Mouse (Mus musculus): ENCODE measurements around the gene Slc52a3. TPM values are rescaled to one million over a fixed set of nuclear protein-coding genes. Genes with fewer than 3 reads are reported as not detected.
A peak's percentile ranks its signal among the peaks of the same experiment; 100 is the strongest.
"Not testable (repeated sequence)": the region's sequence is repeated elsewhere in the genome, so short reads cannot be mapped to it uniquely, and the experiment has no call there.

Gene Slc52a3
- total RNA-seq, 1 experiment from 2014 or later, result 3.0 TPM

DNA sequence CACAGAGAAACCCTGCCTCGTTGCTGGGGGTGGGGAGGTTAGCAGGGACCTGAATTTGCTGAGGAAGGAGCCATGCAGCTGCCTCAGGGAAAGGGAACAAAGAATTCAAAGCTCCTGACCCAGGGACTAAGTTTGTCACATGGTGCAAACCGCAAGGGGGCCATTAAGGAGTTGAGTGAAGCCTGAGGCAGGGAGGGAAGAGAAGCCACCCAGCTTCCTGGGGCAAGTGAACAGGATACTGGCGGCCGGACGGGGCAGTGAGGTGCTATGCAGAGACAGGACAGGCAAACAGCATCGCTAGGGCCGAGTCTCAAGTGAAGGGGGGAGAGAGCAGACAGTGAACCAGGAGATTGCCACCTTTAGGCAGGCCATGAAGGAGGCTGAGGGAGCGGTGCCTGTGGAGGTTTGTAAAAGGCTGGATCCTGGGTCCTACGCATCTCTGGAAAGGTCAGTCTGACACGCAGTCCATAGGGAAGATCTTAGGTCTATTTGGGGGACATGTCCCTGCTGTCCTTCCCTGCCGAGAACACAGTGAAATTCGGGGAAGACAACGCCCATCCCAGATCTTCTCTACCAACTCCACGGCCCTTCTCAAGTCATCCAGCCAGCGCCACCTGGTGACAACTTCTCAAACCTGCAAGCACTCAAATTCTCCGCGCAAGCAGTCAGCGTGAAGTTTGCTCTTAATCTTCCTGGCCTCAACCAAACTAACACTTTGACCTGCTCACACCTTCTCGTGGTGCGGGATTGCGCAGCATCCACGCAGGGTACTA is 1.8 kb upstream of the Slc52a3 start:
- peak; percentile 67 for ATAC-seq (replicated peaks; ENCODE audit: insufficient number of reproducible peaks, low FRiP score, low TSS enrichment, poor library complexity, severe bottlenecking)

DNA sequence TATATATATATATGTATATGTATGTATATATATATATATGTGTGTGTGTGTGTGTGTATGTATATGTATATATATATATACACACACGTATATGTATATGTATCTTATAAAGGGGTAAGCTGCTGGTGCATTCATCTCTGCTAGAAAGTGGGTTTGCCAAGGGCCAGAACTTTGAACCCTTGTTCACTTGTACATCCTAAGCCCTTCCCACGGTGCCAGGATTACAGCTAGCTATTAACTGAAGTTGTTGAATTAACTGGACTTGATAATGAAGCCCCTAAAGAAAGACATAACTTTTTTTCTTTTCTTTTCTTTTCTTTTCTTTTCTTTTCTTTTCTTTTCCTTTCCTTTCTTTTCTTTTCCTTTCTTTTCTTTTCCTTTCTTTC is 872 bp downstream of the Slc52a3 start:
- not testable (repeated sequence) for ATAC-seq (replicated peaks; ENCODE audit: insufficient number of reproducible peaks, low FRiP score, low TSS enrichment, poor library complexity, severe bottlenecking)

DNA sequence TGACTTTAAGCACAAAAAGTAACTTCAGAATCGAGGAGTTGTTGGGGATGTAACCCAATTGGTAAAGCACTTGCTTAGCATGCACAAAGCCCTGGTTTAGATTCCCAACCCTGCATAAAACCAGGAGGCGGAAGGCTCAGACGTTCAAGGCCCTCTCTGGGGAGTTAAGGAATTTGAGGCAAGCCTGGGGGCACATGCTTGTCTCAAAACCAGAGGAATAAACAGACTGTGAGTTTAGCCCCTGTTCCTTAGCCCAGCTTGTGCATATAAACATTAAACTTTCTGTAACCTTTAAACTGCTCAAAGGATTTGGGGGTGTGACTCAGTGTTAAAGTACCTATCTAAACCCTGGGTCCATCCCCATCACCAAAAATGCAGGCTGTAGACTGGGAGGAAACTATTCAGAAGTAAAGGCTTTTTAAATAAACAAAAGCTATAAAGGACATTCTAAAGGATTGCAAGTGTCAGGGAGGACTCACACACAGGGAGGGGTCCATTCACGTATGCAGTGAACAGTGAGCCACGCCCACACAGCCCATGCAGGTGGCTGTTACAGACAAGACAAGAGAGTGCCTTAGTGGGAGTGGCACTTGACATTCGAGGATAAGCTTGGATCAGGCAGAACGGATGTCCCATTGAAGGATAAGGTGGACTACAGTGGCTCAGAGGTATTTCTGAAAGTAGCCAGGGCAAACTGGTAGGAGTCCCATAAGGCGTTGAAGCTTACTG is 1.6 kb downstream of the Slc52a3 start:
- ATAC-seq (replicated peaks; ENCODE audit: insufficient number of reproducible peaks, low FRiP score, low TSS enrichment, poor library complexity, severe bottlenecking), result no peak

DNA sequence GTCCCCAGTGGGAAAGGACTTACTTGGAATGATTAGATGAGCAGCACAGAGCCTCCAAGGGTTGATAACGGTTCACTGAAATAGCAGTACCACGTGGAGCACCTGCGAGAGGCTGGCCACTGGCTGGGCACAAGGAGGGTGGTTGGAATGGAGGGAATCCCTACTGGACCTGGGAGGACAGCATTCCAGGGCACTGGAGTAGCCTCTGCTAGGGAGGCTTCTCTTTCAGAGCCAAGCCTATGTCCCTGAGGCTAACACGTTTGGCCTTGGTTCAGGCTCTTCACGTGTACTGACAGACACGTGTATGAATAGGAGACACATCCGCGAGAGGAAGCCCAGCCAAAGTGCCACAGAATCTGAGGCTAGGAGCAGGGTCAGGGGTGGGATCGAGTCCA is 2.2 kb downstream of the Slc52a3 start:
- no peak for ATAC-seq (replicated peaks; ENCODE audit: insufficient number of reproducible peaks, low FRiP score, low TSS enrichment, poor library complexity, severe bottlenecking)

DNA sequence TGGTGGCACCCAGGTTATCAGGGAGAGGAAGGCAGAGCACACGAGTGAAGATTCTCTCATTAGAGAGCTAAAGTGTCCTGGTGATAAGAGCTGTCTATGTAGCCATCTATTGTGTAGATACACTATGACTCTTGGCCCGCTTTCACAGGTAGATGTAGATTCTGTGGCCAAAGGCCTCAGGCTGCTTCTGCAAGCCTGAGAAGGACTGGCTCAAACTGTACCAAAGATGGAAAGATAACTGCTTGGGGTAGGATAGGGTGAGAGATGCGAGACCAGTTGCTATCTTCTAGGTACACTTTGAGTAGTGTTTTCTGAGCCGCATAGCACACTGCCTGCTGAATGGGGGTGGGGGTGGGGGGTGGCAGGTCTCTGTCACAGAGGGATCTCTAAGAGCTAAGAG is 2.6 kb downstream of the Slc52a3 start:
- no peak for ATAC-seq (replicated peaks; ENCODE audit: insufficient number of reproducible peaks, low FRiP score, low TSS enrichment, poor library complexity, severe bottlenecking)

DNA sequence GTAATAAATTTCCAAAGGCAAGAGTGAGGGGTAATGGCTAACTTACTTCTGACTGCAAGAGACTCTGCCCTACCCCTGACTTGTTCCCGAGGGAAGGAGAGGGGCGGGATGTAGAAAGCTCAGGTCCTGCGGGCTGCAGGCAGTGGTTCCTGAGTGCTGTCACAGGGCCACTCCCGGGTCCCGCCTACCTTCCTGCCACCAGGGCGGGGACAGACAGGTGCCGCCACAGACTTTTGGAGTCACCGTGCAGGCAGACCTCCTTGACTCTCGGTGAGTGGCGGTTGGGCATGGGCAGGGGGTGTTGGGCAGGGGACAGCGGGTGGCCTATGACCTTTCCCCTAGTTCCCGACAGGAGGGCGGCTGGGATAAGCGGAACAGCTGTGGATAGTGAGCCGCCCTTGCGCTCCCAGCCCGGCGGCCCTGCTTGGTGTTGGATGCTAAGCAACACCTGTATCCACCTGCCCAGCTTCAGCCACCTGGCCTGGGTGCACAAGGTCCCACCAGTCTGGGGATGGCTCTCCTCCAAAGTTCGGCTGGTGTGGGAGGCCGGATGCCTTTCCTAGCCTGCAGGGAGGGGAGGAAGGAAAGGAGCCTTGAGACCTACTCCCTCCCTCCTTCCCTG is 3.5 kb downstream of the Slc52a3 start:
- ATAC-seq (replicated peaks; ENCODE audit: insufficient number of reproducible peaks, low FRiP score, low TSS enrichment, poor library complexity, severe bottlenecking), result no peak

DNA sequence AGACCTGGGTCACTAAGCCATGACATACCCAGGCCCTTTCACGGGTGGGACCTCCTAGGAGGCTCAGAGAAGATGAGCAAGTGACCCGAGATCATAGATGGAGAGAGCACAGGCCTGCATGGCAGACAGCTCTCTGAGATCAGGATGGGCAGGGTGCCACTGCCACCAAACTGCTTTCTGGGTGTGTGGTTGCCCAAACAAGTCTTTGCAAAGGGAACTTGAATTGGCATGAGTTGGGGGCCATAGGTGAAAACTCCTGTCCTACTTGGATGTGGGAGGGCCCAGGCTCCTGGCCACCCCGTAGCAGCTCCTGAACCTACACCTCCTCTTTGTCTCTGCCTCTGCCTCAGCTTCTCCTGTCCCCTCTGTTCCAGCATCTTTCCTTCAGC is 4.0 kb downstream of the Slc52a3 start:
- no peak for ATAC-seq (replicated peaks; ENCODE audit: insufficient number of reproducible peaks, low FRiP score, low TSS enrichment, poor library complexity, severe bottlenecking)

DNA sequence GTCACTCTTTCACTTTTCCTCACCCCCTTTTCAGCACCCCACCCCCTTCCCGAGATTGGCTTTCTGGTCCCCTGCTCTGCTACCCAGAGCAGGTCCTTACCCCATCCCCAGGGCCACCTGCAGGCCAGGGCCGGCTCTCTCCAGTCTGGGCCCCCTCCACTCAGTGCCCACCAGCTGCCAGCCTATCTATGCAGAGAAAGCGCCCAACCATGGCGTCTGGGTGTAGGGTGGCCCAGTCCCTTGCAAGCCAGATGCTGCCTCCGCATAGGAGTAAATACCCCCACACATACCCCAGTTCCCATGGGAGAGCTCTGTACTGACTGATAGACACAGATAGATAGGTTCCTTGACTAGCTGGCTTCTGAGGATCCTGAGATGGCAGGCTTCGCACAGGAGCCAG is 4.4 kb downstream of the Slc52a3 start:
- no peak for ATAC-seq (replicated peaks; ENCODE audit: insufficient number of reproducible peaks, low FRiP score, low TSS enrichment, poor library complexity, severe bottlenecking)

DNA sequence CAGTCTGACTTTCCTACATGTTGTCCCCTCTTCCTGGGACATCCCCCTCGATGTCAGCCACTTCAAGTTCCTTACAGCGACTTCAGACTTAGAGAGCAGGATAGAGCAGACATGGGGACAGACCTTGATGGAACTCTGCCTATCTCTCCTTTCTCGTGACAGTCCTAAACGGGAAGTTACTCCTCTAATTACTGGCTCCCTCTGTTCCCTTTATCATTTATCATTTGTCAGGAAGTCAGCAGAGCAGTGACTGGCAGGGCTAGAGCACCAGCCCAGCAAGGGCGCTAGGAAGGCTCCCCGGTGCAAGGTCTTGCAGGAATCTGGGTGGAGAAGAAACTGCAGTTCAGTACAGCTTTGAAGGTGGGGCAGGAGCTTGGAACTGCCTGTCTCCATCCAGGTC is 6.2 kb downstream of the Slc52a3 start:
- no peak for ATAC-seq (replicated peaks; ENCODE audit: insufficient number of reproducible peaks, low FRiP score, low TSS enrichment, poor library complexity, severe bottlenecking)

DNA sequence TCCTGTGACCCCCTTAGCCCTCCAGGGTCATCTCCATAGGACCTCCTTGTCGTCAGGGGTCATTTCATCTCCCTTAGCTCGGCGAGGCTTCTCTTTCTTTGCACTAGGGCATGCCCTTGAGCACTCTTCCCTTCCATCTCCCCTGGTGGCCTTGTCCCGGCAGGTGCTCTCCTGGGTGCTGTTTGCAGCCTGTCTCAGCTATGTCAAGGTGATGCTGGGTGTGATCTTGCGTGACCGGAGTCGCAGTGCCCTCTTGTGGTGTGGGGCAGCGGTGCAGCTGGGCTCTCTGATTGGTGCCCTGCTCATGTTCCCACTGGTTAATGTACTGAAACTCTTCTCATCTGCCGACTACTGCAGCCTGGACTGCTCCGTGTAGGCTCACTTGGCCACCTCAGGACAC is 11.5 kb downstream of the Slc52a3 start:
- no peak for ATAC-seq (replicated peaks; ENCODE audit: insufficient number of reproducible peaks, low FRiP score, low TSS enrichment, poor library complexity, severe bottlenecking)

DNA sequence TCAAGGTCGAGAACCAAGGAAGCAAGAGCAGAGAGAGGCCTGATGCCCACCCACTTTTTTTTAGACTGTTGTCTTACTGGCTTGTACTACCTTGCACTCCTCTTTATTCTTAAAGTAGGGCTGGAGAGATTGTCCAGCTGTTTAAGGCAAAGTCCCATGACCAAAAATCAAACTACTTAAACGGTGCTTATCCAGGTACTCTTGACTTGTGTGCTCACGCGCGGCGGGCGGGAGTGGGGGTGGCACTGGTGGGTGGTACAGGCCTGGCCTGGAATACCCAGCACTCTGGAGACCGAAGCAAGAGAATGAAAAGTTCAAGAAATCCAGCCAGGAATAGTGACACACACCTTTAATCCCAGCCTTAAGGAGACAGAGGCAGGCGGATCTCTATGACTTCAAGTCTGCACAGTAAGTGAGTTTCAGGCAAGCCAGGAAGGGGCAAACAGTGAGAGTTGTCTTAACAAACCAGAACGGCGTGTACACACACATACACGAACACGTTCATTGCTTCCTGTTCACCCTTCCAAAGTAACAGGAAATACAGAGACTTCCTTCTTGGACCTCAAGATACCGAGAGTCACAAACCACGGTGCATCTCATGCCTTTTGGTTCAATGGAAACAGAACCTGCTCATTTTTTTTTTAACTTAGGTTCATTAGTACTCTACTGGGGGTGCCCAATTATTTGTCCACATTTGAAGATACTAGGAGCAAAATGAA is 12.9 kb downstream of the Slc52a3 start:
- ATAC-seq (replicated peaks; ENCODE audit: insufficient number of reproducible peaks, low FRiP score, low TSS enrichment, poor library complexity, severe bottlenecking), result no peak

DNA sequence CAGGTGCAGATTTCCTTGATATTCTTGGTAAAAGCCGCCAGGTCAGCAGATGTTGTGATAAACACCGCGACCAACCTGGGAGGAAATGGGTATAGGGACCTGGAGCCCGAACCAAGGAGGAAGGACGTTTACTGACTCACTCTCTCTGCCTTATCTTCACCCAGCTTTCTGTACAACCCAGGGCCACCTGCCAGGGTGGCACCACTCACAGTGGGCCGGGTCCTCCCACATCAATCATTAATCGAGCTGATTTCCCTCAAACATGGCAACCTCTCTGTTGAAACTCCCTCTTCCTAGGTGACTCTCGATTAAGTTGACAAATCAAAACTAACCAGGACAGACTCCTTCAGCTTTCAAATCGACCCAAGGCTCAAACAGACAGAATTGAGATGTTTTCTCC is 13.9 kb downstream of the Slc52a3 start:
- no peak for ATAC-seq (replicated peaks; ENCODE audit: insufficient number of reproducible peaks, low FRiP score, low TSS enrichment, poor library complexity, severe bottlenecking)

DNA sequence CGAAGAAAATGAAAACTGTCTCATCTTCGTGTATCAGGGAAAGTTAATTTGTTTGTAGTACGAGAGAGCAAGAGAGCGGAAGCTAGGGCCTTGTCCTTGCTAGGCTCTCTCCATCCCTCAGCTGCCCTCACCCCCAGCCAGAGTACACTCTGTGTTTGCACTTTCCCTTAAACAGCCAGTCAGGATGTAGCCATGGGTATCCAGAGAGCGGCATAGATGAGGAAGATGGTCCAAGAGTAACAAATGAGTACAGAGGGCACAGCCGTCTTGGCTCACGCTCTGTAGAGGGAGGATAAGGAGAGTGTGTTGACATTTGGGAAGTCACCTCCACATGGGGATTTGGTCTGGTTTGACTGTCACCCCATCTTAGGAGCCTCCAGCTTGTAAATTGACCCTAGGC is 14.3 kb downstream of the Slc52a3 start:
- no peak for ATAC-seq (replicated peaks; ENCODE audit: insufficient number of reproducible peaks, low FRiP score, low TSS enrichment, poor library complexity, severe bottlenecking)

DNA sequence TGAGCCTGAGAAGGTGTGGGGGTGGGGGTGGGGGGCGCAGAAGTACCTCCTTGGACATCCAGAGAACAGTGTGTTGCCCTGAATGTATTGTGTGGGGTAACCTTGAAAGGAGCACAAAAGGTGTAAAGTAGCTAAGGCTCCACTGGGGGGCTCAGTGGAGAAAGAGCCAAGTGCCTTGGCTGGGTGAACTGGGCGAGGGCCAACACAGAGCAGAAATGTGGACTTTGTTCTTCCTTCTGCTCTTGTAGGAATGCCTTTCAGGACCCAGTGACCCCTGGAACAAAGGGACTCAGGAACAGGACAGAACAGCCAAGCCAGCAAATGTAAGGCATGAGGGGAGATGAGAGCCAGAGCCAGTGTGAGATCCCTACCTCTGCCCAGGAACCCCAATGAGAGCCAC is 15.4 kb downstream of the Slc52a3 start:
- no peak for ATAC-seq (replicated peaks; ENCODE audit: insufficient number of reproducible peaks, low FRiP score, low TSS enrichment, poor library complexity, severe bottlenecking)

DNA sequence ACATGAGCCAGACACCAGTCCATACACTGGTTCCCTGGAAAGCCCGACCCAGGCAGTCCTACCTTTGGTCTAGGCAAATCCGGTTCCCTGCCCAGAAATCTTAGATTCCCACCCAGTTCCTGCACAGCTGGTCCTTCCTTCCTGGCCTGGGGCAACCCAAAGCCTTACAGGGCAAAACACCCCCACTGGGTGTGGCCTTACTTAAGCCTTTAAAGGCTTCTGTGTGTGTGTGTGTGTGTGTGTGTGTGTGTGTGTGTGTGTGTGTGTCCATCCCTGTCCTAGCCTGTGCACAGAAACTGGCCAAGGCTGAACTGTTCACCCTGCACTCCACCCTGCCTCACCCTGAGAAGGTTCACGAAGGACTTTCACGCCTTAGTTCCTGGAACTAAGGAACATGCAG is 15.9 kb downstream of the Slc52a3 start:
- no peak for ATAC-seq (replicated peaks; ENCODE audit: insufficient number of reproducible peaks, low FRiP score, low TSS enrichment, poor library complexity, severe bottlenecking)

DNA sequence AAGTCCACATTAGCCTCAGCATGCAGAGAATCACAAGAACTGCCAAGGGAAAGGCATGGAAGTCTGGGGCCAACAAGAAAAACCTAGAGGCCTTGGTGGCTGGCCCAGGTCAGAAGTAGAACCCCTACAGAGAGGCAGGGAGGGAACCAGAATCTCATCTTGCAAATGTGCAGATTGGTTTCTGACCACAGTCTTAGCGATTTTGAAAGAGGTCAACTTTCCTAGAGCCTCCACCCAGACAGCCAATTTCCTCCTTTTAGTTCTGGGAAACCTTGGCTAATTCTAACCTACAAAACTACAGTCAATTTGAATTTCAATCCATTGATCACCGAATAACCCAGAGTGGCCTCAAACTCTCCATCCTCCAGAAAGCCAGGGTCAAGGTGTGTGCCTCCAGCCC is 16.4 kb downstream of the Slc52a3 start:
- ATAC-seq (replicated peaks; ENCODE audit: insufficient number of reproducible peaks, low FRiP score, low TSS enrichment, poor library complexity, severe bottlenecking), result no peak

DNA sequence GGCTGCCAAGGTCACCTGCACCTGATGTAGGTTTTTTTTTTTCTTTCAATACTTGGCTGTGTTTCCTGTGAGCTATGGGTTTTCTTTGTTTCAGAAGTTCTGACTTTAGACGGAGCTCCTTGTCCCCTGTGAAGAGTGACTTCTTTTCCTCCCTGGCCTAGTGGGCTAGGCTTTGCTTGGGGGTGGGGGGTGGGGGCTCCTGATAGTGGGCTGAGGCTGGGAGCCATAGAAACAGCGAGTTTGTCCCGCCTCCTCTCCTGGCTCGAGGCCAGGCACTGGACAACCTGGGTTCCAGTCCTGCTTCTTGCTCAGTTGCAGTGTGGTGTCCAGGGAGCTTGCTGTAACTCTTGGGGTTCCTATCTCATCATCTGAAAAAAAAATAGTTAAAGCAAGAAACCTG is 19.7 kb downstream of the Slc52a3 start:
- ATAC-seq (replicated peaks; ENCODE audit: insufficient number of reproducible peaks, low FRiP score, low TSS enrichment, poor library complexity, severe bottlenecking), result no peak

DNA sequence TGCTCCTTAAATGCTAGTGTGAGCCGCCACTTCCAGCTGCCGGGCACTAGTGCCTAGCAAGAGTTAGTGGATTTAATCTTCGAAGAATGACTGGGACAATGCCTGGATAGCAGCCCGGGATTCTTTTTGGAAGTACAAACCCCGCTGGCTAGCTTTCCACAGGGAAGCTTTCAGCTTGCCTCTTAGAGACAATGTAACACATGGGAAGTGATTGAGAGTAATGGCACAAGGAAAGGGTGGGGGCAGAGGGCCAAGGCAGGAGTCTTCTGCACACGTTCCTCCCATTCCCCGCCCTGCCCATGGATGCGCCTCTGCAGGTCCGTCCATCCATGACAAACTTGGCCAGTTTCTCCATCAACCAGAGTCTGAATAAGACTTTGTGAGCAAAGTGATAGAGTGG is 20.4 kb downstream of the Slc52a3 start:
- no peak for ATAC-seq (replicated peaks; ENCODE audit: insufficient number of reproducible peaks, low FRiP score, low TSS enrichment, poor library complexity, severe bottlenecking)

DNA sequence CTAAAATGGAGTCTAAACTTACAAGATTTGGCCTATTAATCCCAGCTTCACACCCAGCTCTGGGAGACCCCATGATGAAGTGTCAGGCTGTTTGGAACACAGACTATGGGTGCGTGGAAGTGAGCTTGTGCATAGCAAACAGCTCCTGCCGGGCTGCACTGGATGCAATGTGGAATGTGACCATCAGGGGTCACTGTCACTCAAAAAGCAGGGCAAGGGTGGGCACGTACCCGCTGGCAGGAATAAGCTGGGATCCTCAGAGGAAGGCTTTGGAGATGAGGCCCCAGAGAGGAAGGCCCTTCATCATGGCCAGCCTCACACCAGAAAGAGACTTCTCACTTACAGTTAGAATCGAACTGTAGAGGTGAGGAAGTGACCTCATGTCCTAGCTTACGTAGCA is 23.9 kb downstream of the Slc52a3 start:
- peak; percentile 62 for ATAC-seq (replicated peaks; ENCODE audit: insufficient number of reproducible peaks, low FRiP score, low TSS enrichment, poor library complexity, severe bottlenecking)

Measured in monocyte, adult 5-6 weeks (primary cell).